Mouse (Mus musculus): ENCODE measurements around the gene Klc2.
A peak's percentile ranks its signal among the peaks of the same experiment; 100 is the strongest.

Gene Klc2

DNA sequence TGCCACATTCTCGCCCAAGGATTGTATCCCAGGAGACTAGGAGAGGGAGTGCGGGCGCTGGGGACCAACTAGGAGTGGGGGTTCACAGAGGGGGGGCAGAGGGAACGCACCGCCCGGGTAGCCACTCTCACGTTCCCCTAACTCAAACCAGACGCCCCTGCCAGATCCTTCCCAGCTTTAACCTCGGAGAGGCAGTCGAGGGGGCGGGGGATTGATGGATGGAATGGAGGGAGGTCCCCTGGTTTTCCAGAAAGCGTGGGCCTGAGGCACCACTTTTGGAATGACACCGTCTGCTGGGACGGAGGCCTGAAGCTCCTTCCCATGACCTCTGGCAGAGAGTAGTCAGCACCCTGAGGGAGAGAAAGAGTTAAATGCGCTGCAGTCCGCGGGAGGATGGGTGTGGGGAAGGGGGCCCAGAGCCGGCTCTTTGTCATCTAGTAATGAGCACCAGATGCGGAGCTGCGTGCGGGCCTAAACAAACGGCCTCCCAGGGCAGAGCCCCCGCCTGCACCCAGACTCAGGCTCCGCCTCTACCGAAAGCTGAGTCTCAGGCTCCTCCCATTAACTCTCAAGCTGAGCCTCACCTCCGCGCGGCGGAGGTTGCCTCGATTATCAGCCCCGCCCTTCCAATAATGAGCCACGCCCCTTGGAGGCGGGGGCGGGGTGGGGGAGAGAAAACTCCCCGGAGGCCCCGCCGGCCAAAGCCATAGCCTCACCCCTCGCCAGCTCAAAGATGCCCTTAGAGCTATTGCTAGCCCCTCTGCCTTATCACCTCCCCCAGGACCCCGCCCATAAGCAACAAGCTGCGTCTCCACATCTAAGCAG lies 46.6 kb downstream of the Klc2 start:
- DNase-seq: peak; percentile 41

DNA sequence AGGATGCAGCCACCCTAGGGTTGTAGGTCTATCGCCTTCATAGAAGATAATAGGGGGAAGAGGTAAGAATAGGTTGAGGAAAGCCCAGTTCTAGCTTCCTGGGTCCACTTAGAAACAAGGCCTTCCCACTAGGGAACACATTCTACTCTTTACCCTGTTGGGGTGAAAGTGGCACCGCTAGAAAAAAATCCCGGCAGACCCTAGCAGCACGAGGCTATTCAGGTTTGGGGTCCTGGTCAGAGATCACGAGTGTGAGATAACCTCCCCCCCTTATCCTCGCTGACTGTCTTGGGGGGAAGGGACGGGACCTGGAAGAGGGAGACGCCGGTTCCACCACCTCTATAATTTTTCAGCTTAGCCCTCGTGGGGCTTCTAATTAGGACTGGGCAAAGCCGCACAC lies 47.3 kb downstream of the Klc2 start:
- no peak for DNase-seq

DNA sequence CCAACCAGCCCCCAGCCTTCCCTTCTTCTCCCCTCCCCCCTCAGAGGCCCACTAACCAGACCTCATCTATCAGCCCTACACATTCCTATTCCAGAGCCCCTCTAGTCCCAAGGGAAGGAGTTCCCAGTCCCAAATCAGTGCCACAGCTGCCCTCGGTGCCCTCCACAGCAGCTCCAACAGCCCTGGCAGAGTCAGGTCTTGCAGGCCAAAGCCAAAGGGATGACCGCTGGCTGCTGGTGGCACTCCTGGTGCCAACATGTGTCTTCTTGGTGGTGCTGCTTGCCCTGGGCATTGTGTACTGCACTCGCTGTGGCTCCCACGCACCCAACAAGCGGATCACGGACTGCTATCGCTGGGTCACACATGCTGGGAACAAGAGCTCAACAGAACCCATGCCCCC lies 48.4 kb downstream of the Klc2 start:
- no peak for DNase-seq

DNA sequence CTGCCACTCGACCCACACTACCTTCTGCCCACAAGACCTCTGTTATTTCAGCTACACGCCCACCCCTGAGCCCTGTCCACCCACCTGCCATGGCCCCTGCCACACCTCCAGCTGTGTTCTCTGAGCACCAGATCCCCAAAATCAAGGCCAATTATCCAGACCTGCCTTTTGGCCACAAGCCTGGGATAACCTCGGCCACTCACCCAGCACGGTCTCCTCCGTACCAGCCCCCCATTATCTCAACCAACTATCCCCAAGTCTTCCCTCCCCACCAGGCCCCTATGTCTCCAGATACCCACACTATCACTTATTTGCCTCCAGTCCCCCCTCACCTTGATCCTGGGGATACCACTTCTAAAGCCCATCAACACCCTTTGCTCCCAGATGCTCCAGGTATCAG lies 48.9 kb downstream of the Klc2 start:
- no peak for DNase-seq

DNA sequence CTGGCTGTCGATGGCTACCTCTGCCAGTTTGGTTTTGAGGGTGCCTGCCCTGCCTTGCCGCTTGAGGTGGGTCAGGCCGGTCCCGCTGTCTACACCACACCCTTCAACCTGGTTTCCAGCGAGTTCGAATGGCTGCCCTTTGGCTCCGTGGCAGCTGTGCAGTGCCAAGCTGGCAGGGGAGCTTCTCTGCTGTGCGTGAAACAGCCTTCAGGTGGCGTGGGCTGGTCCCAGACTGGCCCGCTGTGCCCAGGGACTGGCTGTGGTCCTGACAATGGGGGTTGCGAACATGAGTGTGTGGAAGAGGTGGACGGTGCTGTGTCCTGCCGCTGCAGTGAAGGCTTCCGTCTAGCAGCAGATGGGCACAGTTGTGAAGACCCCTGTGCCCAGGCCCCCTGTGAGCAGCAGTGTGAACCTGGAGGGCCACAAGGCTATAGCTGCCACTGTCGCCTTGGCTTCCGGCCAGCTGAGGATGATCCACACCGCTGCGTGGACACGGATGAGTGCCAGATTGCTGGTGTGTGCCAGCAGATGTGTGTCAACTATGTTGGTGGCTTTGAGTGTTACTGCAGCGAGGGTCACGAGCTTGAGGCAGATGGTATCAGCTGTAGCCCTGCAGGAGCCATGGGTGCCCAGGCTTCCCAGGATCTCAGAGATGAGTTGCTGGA lies 49.7 kb downstream of the Klc2 start:
- DNase-seq: no peak

DNA sequence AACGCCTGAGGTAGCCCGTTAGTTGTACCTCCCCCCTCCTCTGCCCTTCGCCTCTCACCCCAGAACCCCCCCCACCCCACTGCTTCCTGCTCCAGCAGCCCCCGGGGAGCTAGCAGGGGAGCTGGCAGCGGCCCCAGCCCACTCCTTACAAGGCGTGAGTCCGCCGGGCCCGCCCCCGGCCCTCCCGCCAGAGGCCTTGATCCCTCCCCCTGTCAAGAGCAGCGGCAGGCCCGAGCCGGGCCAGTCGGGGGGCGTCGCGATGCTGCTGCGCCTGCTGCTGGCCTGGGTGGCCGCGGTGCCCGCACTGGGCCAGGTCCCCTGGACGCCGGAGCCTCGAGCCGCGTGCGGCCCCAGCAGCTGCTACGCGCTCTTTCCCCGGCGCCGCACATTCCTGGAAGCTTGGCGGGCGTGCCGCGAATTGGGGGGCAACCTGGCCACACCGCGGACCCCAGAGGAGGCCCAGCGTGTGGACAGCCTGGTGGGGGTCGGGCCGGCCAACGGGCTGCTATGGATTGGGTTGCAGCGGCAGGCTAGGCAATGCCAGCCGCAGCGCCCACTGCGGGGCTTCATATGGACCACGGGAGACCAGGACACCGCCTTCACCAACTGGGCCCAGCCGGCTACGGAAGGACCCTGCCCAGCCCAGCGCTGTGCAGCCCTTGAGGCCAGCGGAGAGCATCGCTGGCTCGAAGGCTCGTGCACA lies 50.3 kb downstream of the Klc2 start, which contains the start of gene Cd248:
Gene Cd248, plus strand, starts transcription at position 212 of the 703 bp plus-strand sequence.
- no peak for DNase-seq

DNA sequence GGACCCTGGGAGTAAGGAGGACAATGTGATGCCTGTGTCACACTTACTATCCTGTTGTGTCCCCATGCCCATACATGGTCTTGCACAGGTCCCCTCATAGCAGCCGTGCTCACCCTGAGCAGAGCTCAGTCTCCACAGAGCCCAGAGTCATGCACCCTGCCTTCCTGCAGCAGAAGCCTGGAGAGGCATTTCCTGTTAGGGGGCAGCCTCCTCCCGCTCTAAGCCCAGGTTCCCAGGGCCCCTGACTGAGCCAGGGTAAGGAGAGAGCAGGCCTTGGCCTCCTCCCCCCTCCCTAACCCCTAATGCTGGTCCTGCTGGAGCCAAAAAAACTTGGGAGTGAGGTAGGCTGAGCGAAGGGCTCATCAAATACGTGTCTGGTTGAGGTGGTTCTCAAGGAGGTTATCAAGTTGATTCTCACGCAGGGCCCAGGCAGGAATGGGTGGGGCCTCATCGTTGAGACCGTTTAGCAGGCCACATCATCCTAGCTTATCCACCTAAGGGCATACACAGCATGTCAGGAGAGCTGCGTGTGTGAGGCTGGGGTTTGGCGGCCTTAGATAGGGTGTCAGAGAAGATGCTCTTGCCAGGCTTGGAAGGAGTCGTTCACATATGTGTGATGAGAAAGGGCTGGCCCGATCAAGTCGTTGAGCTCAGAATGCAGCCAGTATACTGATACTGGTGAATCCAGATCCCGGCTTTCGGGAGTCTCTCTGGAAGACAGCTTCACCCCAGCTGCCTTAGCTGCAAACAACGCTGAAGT lies 51.1 kb downstream of the Klc2 start:
- no peak for DNase-seq

DNA sequence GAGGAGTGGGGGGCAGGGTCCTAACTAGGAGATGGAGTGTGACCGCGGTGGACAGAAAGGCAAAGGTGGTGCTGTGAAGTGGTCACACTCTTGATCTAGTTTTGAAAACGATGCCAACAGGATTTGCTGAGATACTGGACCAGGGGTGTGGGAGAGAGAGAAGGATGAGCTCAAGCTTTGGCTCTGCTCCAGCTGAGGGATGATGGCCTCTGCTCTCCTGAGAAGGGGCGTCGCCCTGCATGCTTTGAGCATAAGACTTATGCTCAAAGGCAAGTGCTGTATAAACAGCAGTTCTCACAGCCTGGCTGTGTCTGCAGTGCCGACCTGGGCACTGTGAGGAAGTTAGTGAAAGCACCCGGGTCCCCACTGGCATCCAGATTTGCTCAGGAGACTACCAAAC lies 53.3 kb downstream of the Klc2 start:
- DNase-seq: no peak

DNA sequence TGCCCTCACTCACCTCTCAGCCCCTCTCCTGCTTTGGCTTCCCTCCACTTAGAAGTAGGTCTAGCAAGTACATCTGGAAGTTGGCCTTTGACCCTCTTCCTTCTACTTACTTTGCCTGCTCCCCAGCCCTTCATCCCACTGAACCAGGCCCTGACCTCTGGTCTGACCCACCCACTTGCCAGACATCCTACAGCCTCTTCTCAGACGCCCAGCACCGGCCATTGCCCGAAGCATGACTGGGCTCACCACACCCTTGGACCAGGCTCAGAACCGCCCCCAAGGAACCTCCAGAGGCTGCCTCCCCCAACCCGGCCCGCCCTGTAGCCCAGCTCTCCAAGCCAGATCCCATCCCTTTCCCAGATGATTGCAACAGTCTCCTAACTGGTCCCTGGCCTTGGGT lies 55.9 kb downstream of the Klc2 start:
- no peak for DNase-seq

DNA sequence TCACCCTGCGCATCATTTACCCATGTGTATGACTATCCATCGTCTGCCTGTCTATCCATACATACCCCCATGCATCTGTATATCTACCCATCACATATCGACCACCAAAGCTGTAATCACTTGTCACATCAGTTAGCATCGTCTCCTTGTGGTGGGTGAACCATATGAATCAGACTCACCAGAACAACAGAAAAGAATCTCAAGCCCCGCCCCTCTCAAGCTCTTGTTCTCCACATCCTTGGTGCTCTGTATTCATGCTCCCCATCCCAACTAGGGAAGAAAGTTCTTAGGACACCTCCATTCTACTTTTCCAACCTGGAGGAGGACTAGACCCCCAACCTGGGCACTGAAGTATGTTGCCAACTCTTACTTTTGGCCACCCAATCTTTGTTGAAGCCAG lies 56.3 kb downstream of the Klc2 start:
- DNase-seq: no peak

DNA sequence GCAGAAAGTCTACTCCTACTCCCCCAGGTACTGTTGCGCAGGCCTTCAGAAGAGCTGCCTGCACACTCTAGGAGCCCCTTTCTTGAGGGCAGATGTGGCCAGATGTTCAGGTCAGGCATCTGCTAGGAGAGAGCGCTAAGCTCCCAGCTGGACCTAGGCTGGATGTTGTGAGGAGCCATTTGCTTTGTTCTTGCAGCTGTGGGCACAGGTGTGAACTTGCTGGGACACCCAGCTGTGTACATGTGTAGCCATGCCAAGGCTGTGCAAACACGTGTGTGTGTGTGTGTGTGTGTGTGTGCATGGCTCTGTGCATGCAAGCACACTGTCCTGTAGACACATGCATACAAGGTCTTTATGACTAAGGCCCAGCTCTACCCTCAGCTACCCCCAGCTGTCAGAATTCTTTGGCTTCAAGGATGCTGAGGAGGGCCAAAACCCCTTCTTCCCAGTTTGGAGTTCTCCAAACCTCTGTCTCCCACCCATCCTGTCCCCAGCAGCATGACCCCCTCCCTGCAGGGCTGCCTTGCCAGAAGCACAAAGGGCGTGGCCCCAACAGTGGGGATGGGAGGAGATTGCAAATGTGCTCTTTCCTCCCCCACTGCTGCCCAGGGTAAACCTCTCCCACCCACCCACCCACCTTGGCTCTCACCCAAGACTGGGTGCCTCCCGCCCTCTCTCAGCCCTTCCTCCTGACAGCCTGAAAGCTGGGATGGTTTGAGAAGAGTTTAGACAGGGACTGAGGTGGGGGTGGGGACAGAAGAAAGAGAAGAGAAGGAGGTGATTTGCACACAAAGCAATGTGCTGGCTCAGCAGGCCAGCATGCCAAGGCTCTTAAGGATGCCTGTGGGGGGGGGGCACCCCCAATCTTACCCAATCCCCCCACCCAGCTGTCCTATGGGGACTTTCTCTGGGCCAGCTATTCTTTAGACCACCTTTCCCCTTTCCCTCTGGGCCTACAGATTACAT lies 57.7 kb downstream of the Klc2 start:
- no peak for DNase-seq

DNA sequence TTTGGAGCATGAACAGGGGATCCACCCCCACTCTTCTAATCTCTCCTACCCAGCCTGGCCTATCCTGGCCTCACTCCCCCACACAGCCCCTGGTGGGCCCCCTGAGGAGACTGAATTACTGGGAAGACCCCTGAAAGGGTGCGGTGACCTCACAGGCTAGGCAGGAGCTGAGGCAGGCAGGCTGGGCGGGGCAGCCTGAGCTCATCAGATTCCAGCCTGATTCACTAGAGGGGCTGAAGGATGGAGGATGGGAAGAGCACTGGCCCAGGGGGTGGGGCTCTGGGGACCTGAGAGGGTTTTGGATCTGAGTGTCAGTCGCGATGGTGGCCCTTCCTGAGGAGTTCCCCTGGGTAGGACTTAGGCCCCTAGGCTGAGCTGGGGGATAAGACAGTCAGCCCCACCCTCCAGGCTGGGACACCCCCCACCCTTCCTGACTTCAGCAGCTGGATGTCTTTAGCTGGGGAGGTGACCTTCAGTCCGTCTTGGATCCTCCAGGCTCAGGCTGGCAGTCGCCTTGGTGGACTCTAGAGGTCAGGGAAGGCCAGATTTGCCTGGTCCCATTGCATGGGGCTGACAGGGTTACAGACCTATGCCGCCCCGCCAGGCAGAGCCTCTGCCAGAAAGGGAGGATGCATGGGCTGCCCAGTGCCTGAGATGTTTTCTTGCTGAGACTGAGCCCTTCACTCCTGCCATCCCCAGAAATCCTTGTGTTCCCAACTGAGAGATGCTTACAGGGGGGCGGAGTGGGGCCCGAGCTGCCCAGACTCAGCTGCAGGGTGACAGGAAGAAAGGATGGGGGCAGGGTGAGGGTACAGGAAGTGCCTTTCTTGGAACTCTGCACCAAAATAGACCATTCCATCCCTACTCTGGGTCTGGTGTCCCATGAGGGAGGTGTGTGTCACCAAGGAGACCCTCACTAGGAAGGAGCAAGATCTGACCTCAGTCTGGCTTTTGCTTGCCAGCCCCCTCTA lies 59.3 kb downstream of the Klc2 start:
- no peak for DNase-seq

DNA sequence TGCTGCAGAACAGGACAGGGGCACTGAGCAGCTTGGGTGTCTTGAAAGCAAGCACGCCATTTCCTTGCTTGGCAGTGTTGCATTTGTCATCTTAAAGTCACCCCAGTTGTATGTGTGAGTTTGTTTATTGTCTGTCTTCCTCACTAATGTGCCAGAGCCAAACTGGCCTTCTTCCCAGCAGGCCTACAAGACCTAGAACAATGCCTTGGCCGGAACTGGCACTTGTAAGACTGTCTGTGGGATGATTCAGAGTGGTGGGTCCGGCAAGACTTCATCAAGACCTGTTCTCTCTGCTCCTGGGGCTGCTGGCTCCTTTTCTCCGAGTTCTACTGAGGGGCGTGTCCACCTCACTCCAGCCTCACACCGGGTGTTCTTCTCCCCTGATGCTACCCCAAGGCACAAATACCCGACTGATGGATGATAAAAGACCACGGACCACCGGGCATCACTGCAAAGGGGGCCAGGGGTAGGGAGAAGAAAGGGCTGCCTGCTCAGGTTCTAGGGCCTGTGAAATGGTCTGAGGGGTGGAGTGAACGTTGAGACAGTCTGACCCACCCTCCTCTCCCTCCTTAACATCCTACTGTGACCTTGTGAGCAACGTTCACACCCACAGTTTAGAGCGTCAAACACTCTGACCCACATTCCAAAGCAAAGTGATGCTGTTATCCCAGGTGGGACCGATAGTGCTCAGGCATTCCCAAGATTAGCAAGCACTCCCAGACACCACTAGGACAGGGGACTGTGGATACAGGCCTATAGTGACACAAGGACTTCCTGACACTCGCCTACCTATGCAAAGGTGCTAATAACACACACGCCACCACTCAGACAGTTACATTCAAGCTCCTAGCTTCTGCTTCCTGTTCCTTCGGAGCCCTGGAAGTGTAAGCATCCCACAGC lies 60.2 kb downstream of the Klc2 start:
- no peak for DNase-seq
